Mouse (Mus musculus) neutrophil, adult 5-6 weeks (primary cell): ENCODE measurements around the gene Selenov. TPM values are rescaled to one million over a fixed set of nuclear protein-coding genes. Genes with fewer than 3 reads are reported as not detected.

Source experiments
- ATAC-seq: fragments of 151-379, 151-347 bp; 2 replicates; pipeline ENCODE4 v1.8.0; 2017; ENCODE audit warnings: mild to moderate bottlenecking, moderate TSS enrichment; ENCODE audit not compliant: insufficient number of reproducible peaks, poor library complexity, low FRiP score, severe bottlenecking; ENCODE audit errors: extremely low read depth
- total RNA-seq: library from RNA; stranded (forward); fragments of 200-1000 nt; gene quantifications from 2 replicates; pipeline ENCODE4 v1.2.3, GENCODE M21; 2017

Gene Selenov
- not detected in 2 replicates for total RNA-seq

DNA sequence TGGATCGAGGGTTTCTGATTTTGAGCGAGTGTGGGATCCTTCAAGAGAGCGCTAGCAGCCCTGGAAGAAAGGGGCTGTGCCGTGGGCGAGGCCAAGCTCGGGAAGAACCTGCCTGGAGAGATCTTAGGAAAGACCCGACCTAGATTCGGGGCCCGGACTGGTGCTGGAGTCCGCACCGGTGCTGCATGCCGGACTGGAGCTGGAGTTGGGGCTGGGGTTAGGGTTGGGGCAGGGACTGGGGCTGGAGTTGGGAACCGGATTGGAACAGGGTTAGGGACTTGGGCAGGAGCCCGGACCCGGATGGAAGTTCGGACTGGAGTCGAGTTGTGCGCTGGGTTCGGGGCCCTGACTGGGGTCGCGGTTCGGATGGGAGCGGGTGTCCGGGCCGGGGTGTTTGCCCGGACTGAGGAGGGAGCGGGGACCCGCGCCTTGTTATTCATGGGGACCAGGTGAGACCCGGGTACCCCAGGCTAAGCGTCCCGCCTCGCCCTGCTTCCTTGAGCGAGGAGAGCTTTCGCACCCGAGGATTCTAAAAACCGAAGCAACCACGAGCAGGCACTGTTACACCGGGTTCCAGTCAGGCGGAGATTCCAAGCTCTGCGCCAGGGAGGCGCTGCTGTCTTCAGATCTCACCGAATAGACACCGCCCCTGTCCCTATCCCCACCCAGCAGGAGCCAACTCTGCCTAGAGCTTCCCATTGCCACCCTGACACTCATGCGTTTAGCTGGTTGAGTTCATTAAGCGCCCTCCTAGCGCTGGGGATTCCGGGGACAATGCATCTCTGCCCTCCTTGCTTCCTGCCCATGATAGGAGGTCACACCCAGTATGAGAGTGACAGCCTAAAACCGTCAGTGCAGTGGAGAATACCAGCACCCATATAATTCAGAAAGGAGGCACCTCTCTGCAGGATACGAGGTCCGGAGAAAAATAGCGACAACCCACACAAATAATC, at the start of gene Selenov:
TSS of gene Selenov (minus strand) at position 549 of the 953 bp plus-strand sequence.
- ATAC-seq: no peak

DNA sequence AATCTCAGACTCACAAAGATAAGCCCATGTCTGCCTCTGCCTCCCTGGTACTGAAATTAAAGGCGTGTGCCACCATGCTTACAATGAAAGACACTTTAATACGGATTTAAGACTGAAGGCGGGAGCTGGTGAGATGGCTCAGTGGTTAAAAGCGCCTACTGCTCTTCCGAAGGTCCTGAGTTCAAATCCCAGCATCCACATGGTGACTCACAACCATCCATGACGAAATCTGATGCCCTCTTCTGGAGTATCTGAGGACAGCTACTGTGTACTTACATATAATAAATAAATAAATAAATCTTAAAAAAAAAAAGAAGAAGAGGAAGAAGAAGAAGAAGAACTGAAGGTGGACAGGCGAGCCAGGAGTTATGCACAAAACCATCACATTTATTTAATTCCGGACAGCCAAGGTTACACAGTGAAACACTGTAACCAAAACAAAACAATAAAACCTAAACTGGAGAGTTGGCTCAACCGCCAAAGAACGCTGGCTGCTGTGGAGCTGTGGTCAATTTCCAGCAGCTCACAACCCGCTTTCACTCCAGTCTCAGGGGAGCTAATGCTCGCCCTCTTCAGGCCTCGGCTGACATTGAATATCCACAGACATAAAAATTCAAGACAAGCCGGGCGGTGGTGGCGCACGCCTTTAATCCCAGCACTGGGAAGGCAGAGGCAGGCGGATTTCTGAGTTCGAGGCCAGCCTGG, 48.4 kb upstream of the Selenov start:
- ATAC-seq: peak; percentile 66

- ATAC-seq: peak; percentile 96
These were observed 47.4 kb upstream of the Selenov start, which contains the start of gene Supt5 for GRCm38 (mm10) chr7:28338108-28338998. Gene Supt5, minus strand, starts transcription at chr7:28338746.

GRCm38 (mm10) chr7:28335471-28335870, 44.5 kb upstream of the Selenov start:
- ATAC-seq: no peak

DNA sequence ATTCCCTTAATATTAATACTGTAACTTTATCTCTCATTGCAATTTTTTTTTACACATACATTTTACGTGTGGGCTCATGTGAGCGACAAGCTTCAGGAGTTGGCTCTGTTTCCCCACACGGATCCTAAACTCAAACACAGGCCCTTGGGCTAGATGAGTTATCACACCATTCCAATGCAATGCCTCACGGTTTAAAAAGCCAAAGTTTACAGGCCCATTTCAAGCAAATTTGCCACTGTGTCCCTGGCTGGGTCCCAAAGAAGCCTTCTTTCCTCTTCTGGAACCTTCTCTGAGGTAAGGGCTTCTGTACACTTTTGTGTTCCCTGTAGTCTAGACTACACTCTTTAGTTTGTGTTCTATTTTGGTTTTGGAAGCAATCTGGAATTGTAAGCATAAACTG, 43.5 kb upstream of the Selenov start:
- no peak for ATAC-seq

GRCm38 (mm10) chr7:28328260-28328659, 37.3 kb upstream of the Selenov start:
- no peak for ATAC-seq

DNA sequence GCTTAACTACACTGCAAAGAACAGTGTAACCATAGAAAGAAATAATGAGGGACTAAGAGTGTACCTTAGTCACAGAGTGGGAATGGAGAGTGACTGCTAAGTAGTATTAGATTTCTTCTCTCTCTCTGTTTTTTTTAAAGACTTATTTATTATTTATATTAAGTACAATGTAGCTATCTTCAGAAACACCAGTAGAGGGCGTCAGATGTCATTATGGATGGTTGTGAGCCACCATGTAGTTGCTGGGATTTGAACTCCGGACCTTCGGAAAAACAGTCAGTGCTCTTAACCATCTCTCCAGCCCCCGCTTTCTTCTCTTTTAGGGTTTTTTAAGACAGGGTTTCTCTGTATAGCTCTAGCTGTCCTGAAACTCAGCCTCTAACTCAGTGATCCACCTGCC, 35.5 kb upstream of the Selenov start:
- ATAC-seq: no peak

- no peak for ATAC-seq
These were observed 34.3 kb upstream of the Selenov start for GRCm38 (mm10) chr7:28325293-28325692.

GRCm38 (mm10) chr7:28321974-28322720, 31.2 kb upstream of the Selenov start:
- ATAC-seq: no peak

DNA sequence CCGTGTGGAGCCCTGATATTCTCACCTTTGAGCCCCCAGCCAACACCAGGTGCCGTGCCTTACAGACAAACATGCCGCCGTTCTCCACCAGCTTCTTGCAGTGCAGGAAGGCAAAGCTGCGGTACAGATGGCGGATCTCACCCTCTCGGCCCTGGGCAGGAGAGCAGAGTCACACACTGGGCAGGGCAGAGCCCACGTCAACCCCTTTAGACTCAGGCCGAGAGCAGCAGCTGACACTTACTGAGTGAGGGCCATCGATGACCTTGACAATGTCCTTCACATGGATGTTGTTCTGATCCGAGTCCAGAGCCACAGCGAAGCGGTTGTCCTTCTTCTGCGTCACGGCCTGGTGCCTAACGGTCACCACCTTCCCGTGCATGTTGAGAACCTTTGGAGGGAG, 27.7 kb upstream of the Selenov start:
- no peak for ATAC-seq

GRCm38 (mm10) chr7:28318036-28318435, 27.1 kb upstream of the Selenov start:
- ATAC-seq: no peak

DNA sequence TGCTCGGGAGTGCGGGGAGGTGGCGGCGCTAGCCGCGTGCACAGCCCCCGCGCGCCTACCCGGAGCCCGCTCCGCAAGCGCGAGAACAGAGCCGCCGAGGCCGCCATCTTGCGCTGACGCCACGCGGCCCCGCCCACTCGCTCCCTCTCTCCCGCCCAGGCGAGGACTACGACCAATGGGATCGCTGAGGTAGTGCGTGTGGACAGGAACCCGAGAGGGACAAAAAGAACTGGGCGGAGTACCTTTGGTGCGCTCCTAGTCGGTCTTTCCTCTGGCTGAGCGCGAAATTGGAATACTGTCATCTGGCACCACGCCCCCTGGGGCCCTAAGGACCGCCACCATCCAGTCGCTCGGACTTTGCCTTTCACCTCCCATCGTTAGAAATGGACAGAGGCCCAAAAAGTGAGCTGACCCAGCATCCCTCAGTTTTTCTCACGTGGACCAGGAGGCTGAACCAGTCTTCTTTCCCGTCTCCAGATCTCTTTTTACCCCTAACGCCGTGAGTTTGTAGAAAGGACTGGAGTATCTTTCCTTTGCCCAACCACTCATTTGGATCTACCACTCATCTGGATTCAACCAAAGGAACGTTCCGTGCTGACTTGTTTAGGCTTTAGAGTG, 21.0 kb upstream of the Selenov start, which contains the start of gene Timm50:
TSS of gene Timm50 (minus strand) at position 147 of the 618 bp plus-strand sequence.
- peak; percentile 97 for ATAC-seq

GRCm38 (mm10) chr7:28311151-28311925, 20.4 kb upstream of the Selenov start:
- ATAC-seq: no peak

GRCm38 (mm10) chr7:28309737-28310136, 18.8 kb upstream of the Selenov start:
- no peak for ATAC-seq

DNA sequence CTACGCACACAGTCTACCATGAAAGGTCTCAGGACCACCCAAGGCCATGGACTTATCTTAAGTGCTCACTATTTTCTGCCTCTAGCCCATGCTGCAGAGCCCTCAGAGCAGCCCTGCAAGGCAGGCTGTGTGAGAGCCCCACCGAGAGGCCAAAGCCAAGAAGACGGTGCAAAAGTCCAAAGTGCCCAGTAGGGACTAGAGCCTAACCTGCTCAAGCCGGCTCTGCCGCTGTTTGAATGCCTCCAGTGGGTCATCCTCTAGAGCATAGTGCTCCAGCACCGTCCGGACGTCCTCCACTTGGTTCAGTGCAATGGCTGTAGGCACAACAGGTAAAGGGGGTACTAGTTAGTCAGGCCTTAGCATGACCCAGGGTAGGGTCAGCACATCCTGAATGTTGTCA, 15.2 kb upstream of the Selenov start:
- no peak for ATAC-seq

- no peak for ATAC-seq
These were observed 14.7 kb upstream of the Selenov start for GRCm38 (mm10) chr7:28305641-28306040.
